Mouse (Mus musculus): ENCODE measurements at regions not wholly inside any gene's neighbourhood (a gene's known extent, or its start where the extent isn't known, plus 50 kb on each side); places are given as distances from the start of the nearest gene placed in this dataset.
A peak's percentile ranks its signal among the peaks of the same experiment; 100 is the strongest.

DNA sequence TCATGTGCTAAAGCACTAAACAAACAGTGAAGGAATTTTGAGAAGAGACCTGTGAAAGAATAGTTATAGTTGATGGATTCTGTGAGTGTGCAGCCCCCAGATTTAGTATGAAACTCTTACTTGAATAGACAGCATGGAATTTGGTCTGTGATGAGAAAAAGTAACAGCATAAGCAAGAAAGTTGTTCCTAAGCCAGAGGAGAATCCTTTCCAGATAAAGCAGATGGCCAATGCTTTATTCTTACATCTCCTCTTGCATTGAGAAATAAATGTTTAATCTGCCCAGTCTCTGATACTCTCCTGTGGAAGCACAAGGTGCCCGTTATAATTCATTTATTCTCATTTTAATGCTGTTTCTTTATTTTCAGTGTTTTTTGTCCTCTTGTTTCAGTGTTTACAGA is 263.5 kb downstream of the Tecrl start:
- DNase-seq, result no peak

DNA sequence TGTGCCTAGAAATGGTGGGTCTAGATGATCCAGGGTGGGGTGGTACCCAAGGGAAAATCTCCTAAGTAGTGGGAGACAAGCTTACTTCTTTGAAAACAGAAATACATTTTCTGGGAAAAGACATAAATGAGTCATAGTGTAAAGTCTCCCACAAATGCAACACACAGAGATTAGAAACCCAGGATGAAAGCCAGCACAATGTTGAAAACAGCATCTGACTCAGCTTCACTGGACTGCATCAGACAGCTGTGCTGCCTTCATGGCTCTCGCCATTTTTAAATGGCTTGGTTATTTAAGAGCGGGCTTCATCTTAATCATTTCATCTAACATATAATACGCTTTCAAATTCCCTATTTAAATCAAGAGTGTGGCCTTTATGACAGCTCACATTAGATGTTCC is 300.2 kb downstream of the Tecrl start:
- no peak for DNase-seq

GRCm38 (mm10) chr5:83047214-83047613 is 307.8 kb downstream of the Tecrl start:
- no peak for DNase-seq

DNA sequence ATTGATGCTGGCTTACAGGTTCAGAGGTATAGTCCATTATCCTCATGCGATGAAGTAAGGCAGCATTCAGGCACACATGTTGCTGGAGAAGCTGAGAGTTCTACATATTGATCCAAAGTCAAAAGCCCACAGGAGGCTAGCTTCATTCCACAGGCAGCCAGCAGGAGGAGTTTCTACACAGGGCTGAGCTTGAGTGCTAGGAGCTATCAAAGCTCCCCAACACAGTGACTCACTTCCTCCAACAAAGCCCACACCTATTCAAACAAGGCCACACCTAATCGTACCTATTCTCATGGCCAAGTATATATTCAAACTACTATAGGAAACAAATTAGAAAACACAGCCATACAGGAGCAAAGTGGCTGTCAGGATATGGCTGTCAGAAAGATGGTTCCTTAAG is 325.3 kb downstream of the Tecrl start:
- no peak for DNase-seq

GRCm38 (mm10) chr5:83006038-83006437 is 349.0 kb downstream of the Tecrl start:
- no peak for DNase-seq

DNA sequence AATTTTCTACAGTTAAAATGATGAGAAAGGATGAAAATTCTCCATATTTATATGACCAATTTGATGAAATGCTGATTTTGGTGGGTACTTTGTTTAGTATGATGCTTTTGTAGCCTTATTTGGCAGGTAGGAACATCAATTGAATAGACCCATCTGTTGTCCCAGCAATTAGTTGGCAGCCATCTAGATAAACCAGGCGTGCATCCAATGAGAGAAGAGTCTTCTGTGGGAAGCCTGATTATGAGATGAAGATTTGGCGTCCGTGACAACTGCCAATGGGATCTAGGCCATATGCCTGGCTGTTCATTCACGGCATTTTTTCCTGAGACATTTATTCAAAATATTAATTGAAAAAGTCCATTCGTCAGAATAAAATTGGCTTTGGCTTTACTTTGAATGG is 365.9 kb downstream of the Tecrl start:
- no peak for DNase-seq

DNA sequence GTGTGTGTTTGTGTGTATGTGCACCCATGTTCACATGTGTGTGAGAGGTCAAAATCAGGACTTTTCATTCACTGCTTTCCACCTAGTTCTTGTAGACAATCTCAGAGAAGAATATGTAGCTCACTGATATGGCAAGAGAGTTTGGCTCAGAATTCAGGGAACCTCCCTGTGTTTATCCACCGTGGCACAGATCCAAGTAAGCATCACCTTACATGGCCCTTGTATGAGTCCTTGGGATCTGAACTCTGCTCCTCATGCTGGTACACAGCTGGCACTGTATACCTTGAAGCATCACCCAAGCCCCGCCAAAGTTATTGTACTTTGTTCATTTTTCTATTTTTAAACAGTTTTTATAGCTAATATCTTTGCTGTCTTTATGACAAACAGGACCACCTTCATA is 385.7 kb downstream of the Tecrl start:
- no peak for DNase-seq

DNA sequence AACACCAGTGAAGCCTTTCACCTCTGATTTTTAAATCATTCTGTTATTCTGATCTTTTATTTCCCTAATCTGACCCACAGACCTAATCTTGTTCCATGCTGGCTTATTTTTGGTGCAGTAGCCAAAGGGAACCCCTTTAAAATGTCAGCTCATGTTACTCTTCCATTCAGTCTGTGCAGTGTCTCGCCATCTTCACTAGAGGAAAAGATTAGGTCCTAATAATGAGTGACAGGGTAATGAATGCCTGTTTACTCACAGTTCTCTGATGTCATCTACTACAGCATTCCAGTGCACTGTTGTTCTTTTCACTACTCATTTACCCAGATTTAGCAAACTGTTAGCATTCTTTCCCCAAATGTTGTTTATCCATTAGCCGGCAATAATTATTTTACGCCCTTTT is 388.2 kb downstream of the Tecrl start:
- DNase-seq, result no peak

DNA sequence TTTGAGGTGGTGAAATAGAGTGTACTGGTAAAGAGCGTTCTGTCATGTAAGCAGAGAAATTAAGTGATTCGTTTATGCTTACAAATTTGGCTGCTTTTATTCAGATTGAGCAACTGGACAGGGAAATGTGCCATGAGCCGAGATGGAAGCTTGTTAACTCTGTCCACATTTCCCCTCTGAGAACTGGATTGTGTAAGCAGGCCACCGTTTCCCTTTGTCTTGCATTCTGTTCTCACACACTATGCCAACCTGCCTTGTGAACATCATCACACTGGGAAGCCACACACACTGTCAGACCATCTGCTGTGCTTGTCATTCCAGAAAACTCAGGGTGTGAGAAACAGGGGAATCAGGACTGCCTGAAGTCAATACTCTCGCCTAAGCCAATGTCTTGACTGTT is 388.8 kb downstream of the Tecrl start:
- DNase-seq, result peak; percentile 5

GRCm38 (mm10) chr5:82964513-82964912 is 390.5 kb downstream of the Tecrl start:
- no peak for DNase-seq

GRCm38 (mm10) chr5:82956012-82956411 is 399.0 kb downstream of the Tecrl start:
- DNase-seq, result no peak

DNA sequence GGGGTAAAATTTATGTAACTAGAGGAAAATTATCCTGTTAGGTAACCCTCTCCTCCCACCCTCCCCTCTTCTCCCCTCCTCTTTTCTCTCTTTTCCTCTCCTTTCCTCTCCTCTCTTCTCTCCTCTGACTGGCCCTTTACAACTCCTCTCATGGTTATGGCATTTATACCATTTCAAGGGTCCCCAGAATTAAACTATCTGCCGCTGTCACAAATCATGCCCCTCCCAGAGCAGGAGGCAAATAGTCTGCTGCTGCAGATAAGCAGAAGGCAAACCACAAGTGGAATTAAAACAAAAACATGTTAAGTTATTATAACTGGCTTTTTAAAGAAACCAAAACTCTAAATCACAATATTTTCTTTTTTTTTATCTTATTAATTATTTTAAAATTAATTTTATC is 407.9 kb downstream of the Tecrl start:
- DNase-seq, result no peak

GRCm38 (mm10) chr5:82939786-82940185 is 415.2 kb downstream of the Tecrl start:
- DNase-seq, result no peak

DNA sequence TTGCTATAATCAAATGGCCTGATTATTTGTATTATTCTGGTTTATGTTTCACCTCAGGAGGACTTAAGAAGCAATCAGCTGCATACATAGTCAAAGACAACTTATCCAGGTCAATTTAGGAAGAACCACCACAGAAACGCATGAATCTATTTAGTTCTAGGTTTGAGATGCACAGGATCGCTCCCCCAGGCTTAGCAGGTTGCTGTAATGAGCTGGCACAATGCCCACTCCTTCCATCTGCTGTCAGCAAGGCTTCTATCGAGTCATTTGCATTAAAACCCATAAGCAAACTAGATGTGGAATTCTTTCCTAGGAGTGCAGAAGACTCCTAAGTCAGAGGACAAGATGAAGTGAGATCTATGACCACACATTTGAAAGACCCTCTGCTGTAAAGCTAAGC is 455.6 kb downstream of the Tecrl start:
- DNase-seq, result no peak

- no peak for DNase-seq
Observed at GRCm38 (mm10) chr5:82898912-82899311, 456.1 kb downstream of the Tecrl start.

DNA sequence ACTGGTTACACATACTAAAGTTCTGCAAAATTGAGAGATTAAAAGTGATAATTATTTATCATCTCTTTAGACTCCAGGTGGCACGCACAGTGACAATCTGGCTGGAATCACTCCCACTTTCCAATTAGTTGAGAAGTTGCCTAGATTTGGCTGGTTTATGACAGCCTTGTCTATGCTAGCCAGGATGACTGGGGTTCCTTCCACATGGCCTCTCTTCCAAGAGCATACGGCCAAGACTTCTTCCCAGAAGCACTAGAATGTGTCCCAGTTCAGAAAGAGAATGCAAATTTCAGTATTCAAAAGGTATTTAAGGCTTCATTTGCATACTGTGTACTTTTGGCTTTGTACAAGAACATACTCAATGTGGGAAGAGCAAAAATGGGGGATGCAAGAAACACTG is 456.6 kb downstream of the Tecrl start:
- no peak for DNase-seq

DNA sequence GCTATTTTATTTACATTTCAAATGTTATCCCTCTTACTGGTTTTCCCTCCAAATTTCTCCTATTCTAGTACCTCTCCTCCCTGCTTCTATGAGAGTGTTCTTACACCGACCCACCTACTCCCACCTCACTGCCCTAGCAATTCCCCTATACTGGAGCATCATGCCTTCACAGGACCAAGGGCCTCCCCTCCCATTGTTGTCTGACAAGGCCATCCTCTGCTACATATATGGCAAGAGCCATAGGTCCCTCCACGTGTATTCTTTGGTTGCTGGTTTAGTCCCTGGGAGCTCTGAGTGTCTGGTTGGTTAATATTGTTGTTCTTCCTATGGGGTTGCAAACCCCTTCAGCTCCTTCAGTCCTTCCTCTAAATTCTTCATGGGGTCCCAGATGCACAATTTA is 485.7 kb downstream of the Tecrl start:
- no peak for DNase-seq

- no peak for DNase-seq
Observed at GRCm38 (mm10) chr5:82864347-82864746, 490.6 kb downstream of the Tecrl start.

DNA sequence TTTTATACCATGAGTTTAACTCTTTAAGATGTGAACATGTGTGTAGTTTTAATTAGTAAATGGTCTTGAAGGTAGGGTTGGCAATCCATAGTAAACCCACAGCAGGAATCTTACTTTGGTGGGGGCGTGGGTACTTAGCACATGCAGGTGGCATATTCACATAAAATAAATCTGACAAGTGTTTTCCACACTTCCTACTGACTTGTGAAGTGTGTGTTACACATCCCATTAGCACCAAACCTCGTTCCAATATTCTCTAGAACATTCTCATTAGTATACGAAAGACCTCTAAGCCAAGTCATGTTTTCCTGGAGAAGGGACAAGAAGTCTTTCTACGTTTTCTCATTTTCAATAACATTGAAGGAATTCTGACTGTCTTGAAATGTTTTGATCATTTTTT is 529.7 kb downstream of the Tecrl start:
- no peak for DNase-seq

DNA sequence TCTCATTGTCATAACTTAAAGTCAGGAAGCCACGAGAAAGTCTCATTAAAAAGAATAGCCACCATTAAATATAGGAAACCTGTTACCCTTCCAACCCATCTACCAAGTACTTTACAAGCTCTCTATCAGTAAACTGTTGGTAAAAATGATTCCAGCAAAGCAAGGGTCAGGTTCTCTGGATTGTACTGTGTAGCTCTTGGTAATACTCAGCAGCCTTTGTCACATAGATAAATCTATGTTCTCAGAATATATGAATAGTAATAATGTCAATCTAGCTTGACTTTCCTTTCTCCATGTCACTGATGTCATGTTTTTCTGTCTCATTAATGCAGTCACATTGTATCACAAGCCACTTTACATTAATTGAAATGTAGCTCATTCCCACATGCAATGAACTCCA is 561.8 kb downstream of the Tecrl start:
- DNase-seq, result no peak
